Mouse (Mus musculus): ENCODE results near the gene Elmo2. TPM values are rescaled to one million over a fixed set of nuclear protein-coding genes. Genes with fewer than 3 reads are reported as not detected.

The Elmo2 gene
- total and polyA plus RNA-seq, 3 experiments = 17.4 to 27.6 TPM; not detected in 1

- no peak for TF ChIP-seq CTCF (IDR thresholded peaks at IDR 0.05 in 2 of 3, conservative IDR thresholded peaks at IDR 0.05 in 1 of 3; ENCODE audit: control insufficient read depth in 1 of 3, insufficient read depth in 1 of 3, low read depth in 2 of 3, low read length in 3 of 3, poor library complexity in 1 of 3, severe bottlenecking in 1 of 3)
- no peak for TF ChIP-seq CHD2 (IDR thresholded peaks at IDR 0.05; ENCODE audit: low read length)
- no peak for TF ChIP-seq MAX (IDR thresholded peaks at IDR 0.05; ENCODE audit: low read length)
- no peak for TF ChIP-seq SMC3 (IDR thresholded peaks at IDR 0.05; ENCODE audit: low read depth, low read length)
- TF ChIP-seq MAFK (IDR thresholded peaks at IDR 0.05; ENCODE audit: borderline replicate concordance, low read depth, low read length) = no peak
- TF ChIP-seq USF2 (IDR thresholded peaks at IDR 0.05; ENCODE audit: borderline replicate concordance in 1 of 2, insufficient read depth in 1 of 2, low read depth in 1 of 2, low read length in 2 of 2) = no peak
- no peak for TF ChIP-seq UBTF (IDR thresholded peaks at IDR 0.05; ENCODE audit: borderline replicate concordance, insufficient read depth, low read depth, low read length)
- TF ChIP-seq TAL1 (IDR thresholded peaks at IDR 0.05; ENCODE audit: low read length) = no peak
- no peak for TF ChIP-seq MYC (IDR thresholded peaks at IDR 0.05; ENCODE audit: low read depth, low read length)
- no peak for TF ChIP-seq RAD21 (IDR thresholded peaks at IDR 0.05; ENCODE audit: low read depth, low read length)
- no peak for TF ChIP-seq KAT2A (conservative IDR thresholded peaks at IDR 0.05; ENCODE audit: low read depth, low read length)
- TF ChIP-seq TBP (IDR thresholded peaks at IDR 0.05; ENCODE audit: low read depth, low read length) = no peak
- no peak for TF ChIP-seq E2F4 (IDR thresholded peaks at IDR 0.05; ENCODE audit: borderline replicate concordance, low read depth, low read length)
- TF ChIP-seq USF1 (IDR thresholded peaks at IDR 0.05; ENCODE audit: low read depth, low read length) = no peak
- no peak for TF ChIP-seq NELFE (IDR thresholded peaks at IDR 0.05; ENCODE audit: low read depth, low read length)
- TF ChIP-seq ETS1 (IDR thresholded peaks at IDR 0.05; ENCODE audit: low read depth, low read length) = no peak
- no peaks in the 10 kb centered on the region for H3K79me2 ChIP-seq (ENCODE audit: control insufficient read depth, insufficient read depth, low read length, poor library complexity)
- no peaks in the 10 kb centered on the region for H3K27me3 ChIP-seq (ENCODE audit: control insufficient read depth in 1 of 2, insufficient read depth in 2 of 2, low read length in 2 of 2)
- no peak overlapping the region for H3K4me3 ChIP-seq (ENCODE audit: control insufficient read depth in 1 of 2, insufficient read depth in 1 of 2, low read depth in 2 of 2, low read length in 2 of 2)
- H3K9ac ChIP-seq (ENCODE audit: control insufficient read depth, low read depth, low read length, poor library complexity, severe bottlenecking) = no peak overlapping the region
- H3K9me3 ChIP-seq (replicated peaks; ENCODE audit: insufficient read depth, low read length) = no peaks in the 10 kb centered on the region
- no peaks in the 10 kb centered on the region for H3K4me1 ChIP-seq (ENCODE audit: control insufficient read depth in 1 of 2, insufficient read depth in 2 of 2, low read length in 2 of 2)
- no peak overlapping the region for H3K27ac ChIP-seq (ENCODE audit: control insufficient read depth, low read depth, low read length)
- no peak for DNase-seq (ENCODE audit: low read depth, low spot score)
- H3K36me3 ChIP-seq (ENCODE audit: control insufficient read depth in 1 of 2, insufficient read depth in 2 of 2, low read length in 2 of 2) = no peaks in the 10 kb centered on the region; a peak in 2 of 4 replicates
Observed at GRCm38 (mm10) chr2:165307801-165308200, 18.5 kb downstream of the Elmo2 start.

- H3K27ac ChIP-seq (ENCODE audit: control insufficient read depth, low read depth, low read length) = no peak overlapping the region
- H3K79me2 ChIP-seq (ENCODE audit: control insufficient read depth, insufficient read depth, low read length, poor library complexity) = no peaks in the 10 kb centered on the region
- no peak for DNase-seq (ENCODE audit: low read depth, low spot score)
- H3K27me3 ChIP-seq (ENCODE audit: control insufficient read depth in 1 of 2, insufficient read depth in 2 of 2, low read length in 2 of 2) = no peaks in the 10 kb centered on the region
- no peaks in the 10 kb centered on the region for H3K9me3 ChIP-seq (replicated peaks; ENCODE audit: insufficient read depth, low read length)
- no peak overlapping the region for H3K9ac ChIP-seq (ENCODE audit: control insufficient read depth, low read depth, low read length, poor library complexity, severe bottlenecking)
- TF ChIP-seq POLR2A (IDR thresholded peaks at IDR 0.05; ENCODE audit: control insufficient read depth in 1 of 2, insufficient read depth in 1 of 2, low read depth in 1 of 2, low read length in 2 of 2, poor library complexity in 1 of 2) = no peak
- no peak for TF ChIP-seq USF2 (IDR thresholded peaks at IDR 0.05; ENCODE audit: borderline replicate concordance in 1 of 2, insufficient read depth in 1 of 2, low read depth in 1 of 2, low read length in 2 of 2)
- no peak for TF ChIP-seq MEF2A (IDR thresholded peaks at IDR 0.05; ENCODE audit: extremely low read depth, insufficient replicate concordance, low read depth, low read length, poor library complexity, severe bottlenecking)
- TF ChIP-seq NRF1 (IDR thresholded peaks at IDR 0.05; ENCODE audit: insufficient read depth, low read depth, low read length, poor library complexity, severe bottlenecking) = no peak
- no peak for TF ChIP-seq JUND (IDR thresholded peaks at IDR 0.05; ENCODE audit: low read depth, low read length)
- no peak for TF ChIP-seq MYB (IDR thresholded peaks at IDR 0.05; ENCODE audit: low read depth, low read length)
- TF ChIP-seq MXI1 (IDR thresholded peaks at IDR 0.05; ENCODE audit: low read depth, low read length) = no peak
- TF ChIP-seq MAX (IDR thresholded peaks at IDR 0.05; ENCODE audit: low read length) = no peak
- TF ChIP-seq CHD2 (IDR thresholded peaks at IDR 0.05; ENCODE audit: low read length) = no peak
- TF ChIP-seq EP300 (IDR thresholded peaks at IDR 0.05; ENCODE audit: low read depth in 1 of 2, low read length in 2 of 2) = no peak
- no peak for TF ChIP-seq ZMIZ1 (IDR thresholded peaks at IDR 0.05; ENCODE audit: low read depth, low read length)
- no peak for TF ChIP-seq MAFK (IDR thresholded peaks at IDR 0.05; ENCODE audit: borderline replicate concordance, low read depth, low read length)
- no peak for TF ChIP-seq E2F4 (IDR thresholded peaks at IDR 0.05; ENCODE audit: borderline replicate concordance, low read depth, low read length)
- no peak for TF ChIP-seq KAT2A (conservative IDR thresholded peaks at IDR 0.05; ENCODE audit: low read depth, low read length)
- no peak for TF ChIP-seq GATA1 (IDR thresholded peaks at IDR 0.05; ENCODE audit: low read depth, low read length)
- no peak for TF ChIP-seq TCF12 (IDR thresholded peaks at IDR 0.05; ENCODE audit: low read depth, low read length)
- no peak for TF ChIP-seq POLR2AphosphoS5 (IDR thresholded peaks at IDR 0.05; ENCODE audit: borderline replicate concordance, low read depth, low read length)
- TF ChIP-seq TAL1 (IDR thresholded peaks at IDR 0.05; ENCODE audit: low read length) = no peak
- no peak overlapping the region for H3K4me3 ChIP-seq (ENCODE audit: control insufficient read depth in 1 of 2, insufficient read depth in 1 of 2, low read depth in 2 of 2, low read length in 2 of 2)
- H3K36me3 ChIP-seq (ENCODE audit: control insufficient read depth in 1 of 2, insufficient read depth in 2 of 2, low read length in 2 of 2) = no peaks in the 10 kb centered on the region; a peak in 2 of 4 replicates
- no peaks in the 10 kb centered on the region for H3K4me1 ChIP-seq (ENCODE audit: control insufficient read depth in 1 of 2, insufficient read depth in 2 of 2, low read length in 2 of 2)
Observed at GRCm38 (mm10) chr2:165305438-165305837, 20.8 kb downstream of the Elmo2 start.

All from MEL (cell line).